In genomic region chr10:21946751-21947351, GRCm38 (mm10) we compare ENCODE assay signal across 16 mouse cellular contexts.
DNase-seq lines count a peak whose midpoint lies in the region; ATAC-seq and TF ChIP-seq lines count a peak whose summit lies in the region.
"Had no signal": no experiment of that assay in that cellular context is flagged by ENCODE, and none has a peak within 500 bp of the region (broad histone marks: within the 10 kb centered on the region; RNA-seq: fewer than 3 reads in every experiment).

No protein-coding gene starts in this region.

- H3K9ac ChIP-seq in neural tube, embryonic 15.5 days (replicated peaks) = no peak overlapping the region
- no peak overlapping the region for H3K9ac ChIP-seq in hindbrain, embryonic 12.5 days
- H3K9ac ChIP-seq: heart, embryonic 15.5 days; limb, embryonic 12.5 days had no signal

- peaks cover 20% of the 10 kb centered on the region for H3K4me1 ChIP-seq in bone marrow macrophage, adult 2 months (ENCODE audit: control insufficient read depth, insufficient read depth, low read length)
- H3K4me1 ChIP-seq in neural tube, embryonic 15.5 days = no peaks in the 10 kb centered on the region
- H3K4me1 ChIP-seq in hindbrain, embryonic 12.5 days = no peaks in the 10 kb centered on the region
- H3K4me1 ChIP-seq in hindbrain, embryonic 10.5 days (replicated peaks) = no peaks in the 10 kb centered on the region
- H3K4me1 ChIP-seq: heart, embryonic 15.5 days had no signal

- no peaks in the 10 kb centered on the region for H3K9me3 ChIP-seq in neural tube, embryonic 15.5 days (replicated peaks)
- no peaks in the 10 kb centered on the region for H3K9me3 ChIP-seq in hindbrain, embryonic 12.5 days (replicated peaks)
- no peaks in the 10 kb centered on the region for H3K9me3 ChIP-seq in hindbrain, embryonic 10.5 days
- H3K9me3 ChIP-seq: heart, embryonic 15.5 days had no signal

- no peaks in the 10 kb centered on the region for H3K36me3 ChIP-seq in macrophage (ENCODE audit: inconsistent target)
- no peaks in the 10 kb centered on the region for H3K36me3 ChIP-seq in neural tube, embryonic 15.5 days
- no peaks in the 10 kb centered on the region for H3K36me3 ChIP-seq in hindbrain, embryonic 12.5 days
- no peaks in the 10 kb centered on the region for H3K36me3 ChIP-seq in hindbrain, embryonic 10.5 days
- H3K36me3 ChIP-seq: heart, embryonic 15.5 days; limb, embryonic 12.5 days had no signal

- no peak overlapping the region for H3K4me3 ChIP-seq in bone marrow macrophage, adult 2 months (ENCODE audit: insufficient read depth, low read length)
- H3K4me3 ChIP-seq in macrophage (ENCODE audit: inconsistent target) = no peak overlapping the region
- H3K4me3 ChIP-seq in neural tube, embryonic 15.5 days (replicated peaks) = no peak overlapping the region
- H3K4me3 ChIP-seq in hindbrain, embryonic 12.5 days = no peak overlapping the region
- H3K4me3 ChIP-seq in hindbrain, embryonic 10.5 days = no peak overlapping the region
- H3K4me3 ChIP-seq: heart, embryonic 15.5 days; limb, embryonic 12.5 days had no signal

- TF ChIP-seq POLR2A in bone marrow macrophage, adult 2 months (IDR thresholded peaks at IDR 0.05; ENCODE audit: borderline replicate concordance, low read depth, low read length) = no peak

- H3K79me2 ChIP-seq in macrophage (ENCODE audit: inconsistent target) = no peaks in the 10 kb centered on the region

- DNase-seq in adrenal gland, adult 2 months = peak; percentile 8
- no peak for DNase-seq in adrenal gland, postnatal 14 days
- DNase-seq in A20 (ENCODE audit: low read depth, low spot score) = peak; percentile 80
- no peak for DNase-seq in hindbrain, embryonic 10.5 days (ENCODE audit: low spot score)
- DNase-seq: cerebellum, adult 11 months; gastrocnemius, postnatal 14 days; kidney, postnatal 10 days; thymus, adult 18-20 months had no signal

- no peak for TF ChIP-seq CTCF in bone marrow macrophage, adult 2 months (IDR thresholded peaks at IDR 0.05; ENCODE audit: low read depth, low read length)

- no peak for ATAC-seq in neural tube, embryonic 15.5 days (ENCODE audit: low FRiP score)
- ATAC-seq in hindbrain, embryonic 12.5 days (ENCODE audit: low FRiP score) = no peak
- ATAC-seq: forebrain, embryonic 14.5 days; hindbrain, postnatal 0 days had no signal

- H3K27me3 ChIP-seq in neural tube, embryonic 15.5 days (replicated peaks) = no peaks in the 10 kb centered on the region
- no peaks in the 10 kb centered on the region for H3K27me3 ChIP-seq in hindbrain, embryonic 12.5 days
- no peaks in the 10 kb centered on the region for H3K27me3 ChIP-seq in hindbrain, embryonic 10.5 days (ENCODE audit: insufficient read depth, poor library complexity, severe bottlenecking)
- H3K27me3 ChIP-seq: heart, embryonic 15.5 days; limb, embryonic 12.5 days had no signal

- H3K27ac ChIP-seq in bone marrow macrophage, adult 2 months (ENCODE audit: insufficient read depth, low read depth, low read length) = peak overlapping the region; percentile 91
- H3K27ac ChIP-seq in macrophage = peak overlapping the region; percentile 87
- no peak overlapping the region for H3K27ac ChIP-seq in neural tube, embryonic 15.5 days (replicated peaks)
- no peak overlapping the region for H3K27ac ChIP-seq in hindbrain, embryonic 12.5 days
- H3K27ac ChIP-seq in hindbrain, embryonic 10.5 days = no peak overlapping the region
- H3K27ac ChIP-seq: heart, embryonic 15.5 days; hindbrain, postnatal 0 days; limb, embryonic 12.5 days had no signal

- 19% methylated on average over 9 of the region's 9 CpGs for WGBS in macrophage (ENCODE audit: missing documents)
- whole genome bisulfite sequencing in neural tube, embryonic 15.5 days = 79% methylated on average over 9 of the region's 9 CpGs
- 74% methylated on average over 9 of the region's 9 CpGs for WGBS in hindbrain, embryonic 12.5 days
- WGBS in hindbrain, embryonic 10.5 days = 82% methylated on average over 9 of the region's 9 CpGs

- H3K4me2 ChIP-seq in neural tube, embryonic 15.5 days = no peak overlapping the region
- H3K4me2 ChIP-seq in hindbrain, embryonic 12.5 days (replicated peaks) = no peak overlapping the region
- H3K4me2 ChIP-seq: heart, embryonic 15.5 days; limb, embryonic 12.5 days had no signal

Comparison
In these comparisons a context has a peak if more than half of its experiments do, and no peak if none do; other contexts are left out.
1. DNase-seq: peak in adrenal gland, adult 2 months (single experiment) and A20 (single experiment); none in adrenal gland, postnatal 14 days (single experiment) and hindbrain, embryonic 10.5 days (single experiment).
2. H3K27ac ChIP-seq: peak in bone marrow macrophage, adult 2 months (single experiment) and macrophage (single experiment); none in neural tube, embryonic 15.5 days (single experiment), hindbrain, embryonic 12.5 days (single experiment) and hindbrain, embryonic 10.5 days (single experiment).